Mouse (Mus musculus): ENCODE results near the gene Slc16a1.

- no peak for TF ChIP-seq CTCF (IDR thresholded peaks at IDR 0.05; ENCODE audit: borderline replicate concordance, insufficient read depth, low read depth, low read length)
- no peak for TF ChIP-seq POLR2A (IDR thresholded peaks at IDR 0.05; ENCODE audit: borderline replicate concordance, insufficient read depth, low read length)
These were observed 2.8 kb downstream of the Slc16a1 start for GRCm38 (mm10) chr3:104641313-104641712.

All from cerebellum, adult 2 months (tissue).